Mouse (Mus musculus) olfactory bulb, adult 2 months (tissue): ENCODE results near the gene Igfbpl1. TPM values are rescaled to one million over a fixed set of nuclear protein-coding genes. Genes with fewer than 3 reads are reported as not detected.

Experiments
- H3K27ac ChIP-seq: fragments of 200-500 bp; 2 replicates; pipeline ENCODE4 v1.5.1; 2012; ENCODE audit warnings: low read depth, low read length; ENCODE audit not compliant: insufficient read depth
- H3K4me1 ChIP-seq: fragments of 200-500 bp; 2 replicates; pipeline ENCODE4 v1.6.1; 2012; ENCODE audit warnings: low read length; ENCODE audit not compliant: control insufficient read depth, insufficient read depth
- H3K4me3 ChIP-seq: fragments of 200-500 bp; 2 replicates; pipeline ENCODE4 v1.5.1; 2012; ENCODE audit warnings: mild to moderate bottlenecking, low read depth, low read length, moderate library complexity; ENCODE audit not compliant: insufficient read depth
- CTCF ChIP-seq: fragments of 200-500 bp; IDR thresholded peaks from 2 replicates; pipeline ENCODE4 v1.5.1; 2012; ENCODE audit warnings: low read depth, mild to moderate bottlenecking, low read length, moderate library complexity; ENCODE audit not compliant: insufficient read depth
- POLR2A ChIP-seq: fragments of 200-500 bp; IDR thresholded peaks from 2 replicates; pipeline ENCODE4 v1.6.1; 2012; ENCODE audit warnings: mild to moderate bottlenecking, low read depth, low read length, moderate library complexity; ENCODE audit not compliant: insufficient read depth
- WGBS: fragments of 180-500 bp; shearing (Covaris S2); methylation state at CpG from one replicate; pipeline ENCODE4 v1.1.7; 2018; 5-methylcytosine and 5-hydroxymethylcytosine counted together
- polyA plus RNA-seq: library from polyadenylated mRNA; stranded (reverse); fragments of >200 nt; gene quantifications from 2 replicates; pipeline ENCODE4 v1.2.4, GENCODE M21; 2012; ENCODE audit warnings: low replicate concordance; ENCODE audit not compliant: missing spikeins, insufficient read depth, insufficient read length

Gene Igfbpl1
- polyA plus RNA-seq = not detected in 2 replicates

DNA sequence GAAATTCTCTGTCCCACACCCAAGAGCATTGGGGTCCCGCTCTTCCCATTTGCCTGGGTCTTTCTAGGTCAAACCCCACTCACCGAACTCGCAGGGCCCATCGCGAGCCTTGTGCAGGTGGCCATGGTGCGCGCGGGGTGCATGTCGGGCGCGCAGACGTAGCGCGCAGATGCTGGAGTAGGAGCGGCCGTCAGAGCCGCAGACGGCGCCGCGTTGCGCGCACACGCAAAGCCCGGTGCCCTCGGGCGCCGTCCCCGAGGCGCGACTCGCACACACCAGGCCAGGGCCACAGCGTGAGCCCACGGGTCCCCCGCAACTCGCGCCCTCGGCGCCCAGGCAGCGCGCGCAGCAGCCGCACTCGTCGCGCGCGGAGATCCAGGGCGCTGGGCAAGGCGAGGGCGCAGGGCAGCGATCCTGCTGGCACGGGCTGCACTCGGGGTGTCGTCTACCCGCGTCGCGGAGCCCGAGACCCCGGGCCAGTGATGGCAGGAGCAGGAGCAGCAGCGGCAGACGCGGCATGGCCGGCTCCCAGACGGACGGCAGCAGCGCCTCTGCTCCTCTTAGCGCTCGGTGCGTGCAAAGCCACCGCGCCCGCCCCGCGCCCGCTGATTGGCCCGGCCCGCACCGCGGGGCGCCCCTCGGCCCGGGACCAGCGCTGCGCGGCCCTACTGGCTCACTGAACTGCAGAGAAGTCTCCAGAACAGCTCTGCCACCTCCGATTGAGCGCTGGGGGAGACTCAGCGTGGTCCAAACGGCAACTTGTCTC, at the start of gene Igfbpl1:
Gene Igfbpl1 (minus strand): TSS at position 649 of the 766 bp plus-strand sequence.
- no peak for TF ChIP-seq CTCF
- TF ChIP-seq POLR2A = peak; percentile 40; the same call in 1 of the 2 replicates
- 1% methylated on average over 91 of the region's 91 CpGs for WGBS
- Histone ChIP-seq H3K4me1 (peaks cover 17% of the 10 kb centered on the region), H3K27ac (no peak within 1 kb of the TSS), H3K4me3 (peak within 1 kb of the TSS; percentile 50)

DNA sequence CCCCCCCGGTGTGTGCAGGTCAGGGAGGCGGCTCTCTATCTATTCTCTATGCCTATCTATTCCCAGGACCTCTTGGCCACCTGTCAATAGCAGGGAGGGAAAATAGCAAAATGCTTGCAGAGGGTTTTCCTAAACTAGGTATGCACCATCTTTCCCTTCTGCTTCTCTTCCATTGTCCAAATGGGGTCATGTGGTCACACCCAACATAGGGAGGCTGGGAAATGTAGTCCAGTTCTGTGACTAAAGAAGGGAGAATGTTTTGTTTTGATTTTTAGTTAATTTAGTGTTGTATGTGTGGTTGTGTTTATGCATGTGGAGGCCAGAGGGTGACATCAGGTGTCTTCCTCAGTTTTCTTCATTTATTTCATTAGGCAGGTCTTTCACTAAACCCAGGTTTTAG, 45.4 kb upstream of the Igfbpl1 start:
- H3K4me3 ChIP-seq = no peak overlapping the region
- H3K4me1 ChIP-seq = 0 out of 2 replicates have a peak, but pooled peaks cover 2% of the 10 kb centered on the region
- no peak for TF ChIP-seq CTCF
- no peak for TF ChIP-seq POLR2A
- 66% methylated on average over 2 of the region's 2 CpGs for WGBS
- H3K27ac ChIP-seq = no peak overlapping the region

DNA sequence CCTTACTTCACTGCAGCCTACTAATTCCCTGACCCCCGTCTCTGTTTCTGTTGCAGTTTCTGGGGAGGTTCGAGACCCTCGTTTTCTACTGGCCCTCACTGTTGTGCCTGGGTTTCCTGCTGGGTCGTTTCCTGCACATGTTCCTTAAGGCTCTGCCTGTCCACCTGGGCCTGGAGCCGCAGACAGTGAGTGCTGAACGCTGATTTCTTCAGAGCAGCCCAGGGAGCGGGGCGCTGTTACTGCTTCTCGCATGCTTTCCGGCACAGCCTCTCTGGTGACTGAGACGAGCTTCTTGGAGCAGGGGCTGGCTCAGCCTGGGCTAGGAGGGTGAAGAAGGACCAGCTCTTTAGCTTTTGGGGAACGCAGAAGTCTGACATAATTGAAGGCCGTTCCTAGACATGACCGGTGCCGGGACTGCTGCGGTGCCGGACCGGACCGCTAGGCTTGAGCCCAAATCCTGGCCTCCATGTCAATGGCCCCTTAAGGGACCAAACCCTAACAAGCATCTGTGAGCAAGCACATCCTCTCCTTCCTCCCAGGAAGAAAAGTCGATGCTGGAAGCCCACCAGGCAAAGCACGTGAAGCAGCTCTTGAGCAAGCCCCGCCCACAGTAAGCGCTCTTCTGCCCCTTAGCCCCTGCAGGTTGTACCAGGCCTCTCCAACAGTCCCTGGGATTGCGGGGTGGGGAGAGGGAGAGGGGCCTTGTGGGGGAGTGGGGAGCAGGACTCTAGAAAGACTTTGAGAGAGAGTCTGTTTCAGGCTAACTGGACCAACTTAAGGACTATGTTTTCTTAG, 42.5 kb upstream of the Igfbpl1 start:
- 0 out of 2 replicates have a peak, but pooled peaks cover 2% of the 10 kb centered on the region for H3K4me1 ChIP-seq
- H3K27ac ChIP-seq = no peak overlapping the region
- TF ChIP-seq CTCF (no peak), POLR2A (no peak)
- no peak overlapping the region for H3K4me3 ChIP-seq
- WGBS = 54% methylated on average over 24 of the region's 24 CpGs

DNA sequence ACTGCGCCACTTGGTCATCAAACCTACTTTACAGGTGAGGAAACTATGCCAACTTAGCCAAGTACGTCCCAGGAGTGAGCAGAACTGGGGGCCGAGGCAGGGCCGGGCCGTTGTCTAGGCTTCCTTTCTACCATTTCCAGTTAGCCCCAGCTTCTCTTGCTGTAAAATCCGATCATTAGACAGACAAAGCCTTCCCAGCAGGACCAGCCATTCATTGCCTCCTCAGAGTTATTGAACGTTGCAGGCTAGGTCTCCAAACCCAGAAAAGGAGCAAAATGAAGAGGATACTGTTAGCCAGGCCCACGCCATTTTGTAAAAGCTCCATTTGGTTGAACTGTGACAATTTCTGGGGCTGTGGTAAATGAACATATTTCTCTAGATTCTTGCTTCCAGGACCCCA, 40.7 kb upstream of the Igfbpl1 start:
- TF ChIP-seq POLR2A = no peak
- no peak for TF ChIP-seq CTCF
- Histone ChIP-seq H3K4me3 (no peak overlapping the region), H3K4me1 (0 out of 2 replicates have a peak, but pooled peaks cover 2% of the 10 kb centered on the region), H3K27ac (no peak overlapping the region)
- WGBS = 74% methylated on average over 8 of the region's 8 CpGs

- H3K4me1 ChIP-seq = peaks cover 7% of the 10 kb centered on the region
- TF ChIP-seq POLR2A (no peak), CTCF (no peak)
Observed at GRCm38 (mm10) chr4:45861160-45861559, 34.4 kb upstream of the Igfbpl1 start.

DNA sequence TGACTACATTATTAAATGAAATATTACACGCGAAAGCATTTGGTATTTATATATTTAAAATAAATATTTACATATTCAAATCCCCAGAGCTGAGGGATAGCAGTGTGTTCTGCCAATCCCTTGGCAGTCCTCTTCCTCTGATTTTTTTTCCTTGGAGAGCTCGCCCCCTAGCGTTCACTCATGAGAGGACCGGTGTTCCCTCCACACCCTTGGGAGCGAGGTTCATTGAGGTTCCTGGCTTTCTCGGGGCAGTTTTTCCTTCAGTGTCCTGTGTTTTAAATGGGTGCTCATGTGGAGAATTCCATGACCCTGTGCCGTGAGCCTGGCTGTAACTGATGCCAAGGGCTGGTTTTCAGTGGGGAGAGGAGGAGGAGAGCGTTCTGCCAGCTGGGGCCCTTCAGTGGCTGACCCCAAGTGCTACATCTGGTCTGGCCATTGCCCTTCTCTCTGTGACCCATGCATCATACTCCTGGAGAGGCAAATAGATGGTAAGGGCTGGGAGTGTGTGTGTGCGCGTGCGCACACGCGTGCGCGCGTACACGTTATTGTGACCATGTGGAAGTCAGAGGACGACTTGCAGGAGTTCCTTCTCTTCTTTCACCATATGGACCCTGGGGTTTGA, 29.2 kb upstream of the Igfbpl1 start:
- TF ChIP-seq CTCF (peak; percentile 66; the same call in 1 of the 2 replicates), POLR2A (no peak)
- no peak overlapping the region for H3K27ac ChIP-seq
- H3K4me1 ChIP-seq = peaks cover under 1% of the 10 kb centered on the region
- H3K4me3 ChIP-seq = no peak overlapping the region
- WGBS = 51% methylated on average over 19 of the region's 19 CpGs

More at GRCm38 (mm10) chr4:45861160-45861559, 34.4 kb upstream of the Igfbpl1 start:
- no peak overlapping the region for H3K4me3 ChIP-seq
- no peak overlapping the region for H3K27ac ChIP-seq
- 36% methylated on average over 5 of the region's 5 CpGs for WGBS

DNA sequence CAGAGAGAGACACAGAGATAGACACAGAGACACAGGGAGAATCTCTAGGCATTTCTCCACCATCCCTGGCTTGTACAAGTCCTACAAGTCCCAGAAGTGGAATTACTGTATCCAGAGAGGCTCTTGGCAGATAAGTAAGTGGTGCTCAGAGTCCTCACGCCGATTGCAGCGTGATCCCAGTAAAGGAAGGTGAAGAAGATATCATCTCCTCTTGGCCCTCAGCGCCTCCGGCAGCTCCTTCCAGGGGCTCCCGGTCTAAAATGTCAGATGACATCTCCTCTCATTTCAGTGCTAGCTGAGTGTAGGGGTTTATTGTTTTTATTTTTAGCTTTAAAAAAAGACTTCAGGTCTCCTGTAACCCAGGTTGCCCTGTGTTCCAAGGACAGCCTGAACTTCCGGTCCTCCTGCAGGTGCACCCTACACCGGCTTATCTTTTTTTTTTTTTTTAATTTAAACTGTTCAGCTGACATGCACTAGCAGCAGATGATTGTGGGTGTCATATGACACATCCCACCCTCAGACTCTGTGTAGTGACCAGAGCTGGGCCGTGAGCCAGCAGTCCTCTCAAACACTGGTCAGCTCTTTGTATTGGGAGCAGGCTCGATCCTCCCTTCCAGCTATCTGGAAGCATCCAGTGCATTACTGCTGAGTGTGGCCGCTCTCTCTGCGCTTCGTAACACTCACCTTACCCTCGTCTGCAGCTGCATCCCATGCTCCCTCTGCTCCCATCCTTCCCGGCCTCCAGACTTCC, 26.9 kb upstream of the Igfbpl1 start:
- no peak for TF ChIP-seq CTCF
- no peak for TF ChIP-seq POLR2A
- H3K4me1 ChIP-seq = no peaks in the 10 kb centered on the region; the same call in 1 of the 2 replicates
- no peak overlapping the region for H3K27ac ChIP-seq
- WGBS = 85% methylated on average over 15 of the region's 15 CpGs
- H3K4me3 ChIP-seq = no peak overlapping the region

- TF ChIP-seq CTCF (no peak), POLR2A (no peak)
- WGBS = 64% methylated on average over 3 of the region's 3 CpGs
- Histone ChIP-seq H3K27ac (no peak overlapping the region), H3K4me1 (no peaks in the 10 kb centered on the region; the same call in 1 of the 2 replicates), H3K4me3 (no peak overlapping the region)
Observed at GRCm38 (mm10) chr4:45851640-45852051, 24.9 kb upstream of the Igfbpl1 start.

- peaks cover 3% of the 10 kb centered on the region; the same call in 1 of the 2 replicates for H3K4me1 ChIP-seq
- H3K27ac ChIP-seq = no peak overlapping the region
- 63% methylated on average over 1 of the region's 1 CpGs for WGBS
- no peak overlapping the region for H3K4me3 ChIP-seq
- no peak for TF ChIP-seq CTCF
- TF ChIP-seq POLR2A = no peak
Observed at GRCm38 (mm10) chr4:45849419-45849818, 22.7 kb upstream of the Igfbpl1 start.
